Mouse (Mus musculus) A20 (cell line): ENCODE results near the gene Dpm2.

Source experiments
- DNase-seq: peaks from one replicate; pipeline ENCODE4 v3.0.0-alpha.2; 2011; ENCODE audit warnings: low read depth, low spot score

The Dpm2 gene

GRCm38 (mm10) chr2:32570698-32571494, at the start of gene Dpm2:
TSS of gene Dpm2 (plus strand) at chr2:32570858.
- DNase-seq = peak; percentile 92

GRCm38 (mm10) chr2:32524536-32525031, 46.1 kb upstream of the Dpm2 start:
- DNase-seq = no peak

GRCm38 (mm10) chr2:32525816-32526215, 44.8 kb upstream of the Dpm2 start:
- DNase-seq = no peak

- DNase-seq = no peak
These were observed 43.1 kb upstream of the Dpm2 start for GRCm38 (mm10) chr2:32527468-32527966.

GRCm38 (mm10) chr2:32528326-32528725, 42.3 kb upstream of the Dpm2 start:
- no peak for DNase-seq

GRCm38 (mm10) chr2:32530479-32530878, 40.2 kb upstream of the Dpm2 start:
- DNase-seq = no peak

- DNase-seq = no peak
These were observed 37.5 kb upstream of the Dpm2 start for GRCm38 (mm10) chr2:32533163-32533562.

GRCm38 (mm10) chr2:32534061-32534732, 36.5 kb upstream of the Dpm2 start:
- DNase-seq = peak; percentile 60

GRCm38 (mm10) chr2:32534733-32535471, 35.8 kb upstream of the Dpm2 start, which contains the start of gene Fam102a:
TSS of gene Fam102a (plus strand) at chr2:32535332.
- peak; percentile 98 for DNase-seq

GRCm38 (mm10) chr2:32535501-32535991, 35.1 kb upstream of the Dpm2 start:
- no peak for DNase-seq

- no peak for DNase-seq
These were observed 34.5 kb upstream of the Dpm2 start for GRCm38 (mm10) chr2:32536086-32536633.

GRCm38 (mm10) chr2:32536634-32537359, 33.9 kb upstream of the Dpm2 start:
- peak; percentile 86 for DNase-seq

- peak; percentile 85 for DNase-seq
These were observed 33.2 kb upstream of the Dpm2 start for GRCm38 (mm10) chr2:32537360-32537905.

- no peak for DNase-seq
These were observed 32.7 kb upstream of the Dpm2 start for GRCm38 (mm10) chr2:32537941-32538340.

GRCm38 (mm10) chr2:32538461-32538860, 32.2 kb upstream of the Dpm2 start:
- DNase-seq = no peak

- DNase-seq = no peak
These were observed 31.1 kb upstream of the Dpm2 start for GRCm38 (mm10) chr2:32539452-32539981.

- no peak for DNase-seq
These were observed 29.2 kb upstream of the Dpm2 start for GRCm38 (mm10) chr2:32541333-32541908.

GRCm38 (mm10) chr2:32541986-32542573, 28.6 kb upstream of the Dpm2 start:
- DNase-seq = no peak

- no peak for DNase-seq
These were observed 27.6 kb upstream of the Dpm2 start for GRCm38 (mm10) chr2:32543031-32543449.
